Mouse (Mus musculus) cortical plate, adult 2 months (tissue): ENCODE measurements around the gene Btg1.

ENCODE experiments used
- CTCF ChIP-seq: fragments of 200-500 bp; IDR thresholded peaks from 2 replicates; pipeline ENCODE4 v1.5.1; 2011; ENCODE audit warnings: mild to moderate bottlenecking, control low read depth, low read length; ENCODE audit not compliant: insufficient read depth; ENCODE audit errors: extremely low read depth
- POLR2A ChIP-seq: fragments of 200-500 bp; IDR thresholded peaks from 2 replicates; pipeline ENCODE4 v1.6.1; 2011; ENCODE audit warnings: mild to moderate bottlenecking, low read length, control low read depth; ENCODE audit not compliant: insufficient read depth; ENCODE audit errors: extremely low read depth

DNA sequence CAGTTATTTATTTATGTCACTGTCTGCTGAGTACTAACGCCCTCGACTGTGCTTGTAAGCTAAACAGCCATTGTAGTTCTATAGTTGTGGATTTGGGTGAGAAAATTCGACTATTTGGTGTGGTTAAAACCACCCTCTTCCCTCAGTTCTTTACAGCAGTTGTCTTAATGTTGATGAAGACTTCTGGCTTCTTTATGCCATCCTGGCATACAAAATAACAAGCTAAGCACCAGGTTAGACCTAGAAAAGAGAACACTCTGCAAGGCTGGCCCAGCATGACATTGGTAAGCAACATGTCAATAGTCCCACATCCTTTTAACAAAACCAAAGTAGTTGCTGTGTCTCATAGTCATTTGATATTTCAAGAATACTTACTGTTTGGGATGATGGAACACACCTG lies 14.5 kb upstream of the Btg1 start:
- TF ChIP-seq CTCF (no peak), POLR2A (no peak)
